Mouse (Mus musculus) kidney, adult 11 months (tissue): ENCODE data around the gene Hist1h1b.
A peak's percentile ranks its signal among the peaks of the same experiment; 100 is the strongest.
"Not testable (repeated sequence)": the region's sequence is repeated elsewhere in the genome, so short reads cannot be mapped to it uniquely, and the experiment has no call there.

ENCODE experiments used
- DNase-seq: peaks from one replicate; pipeline ENCODE4 v3.0.0; 2022

The Hist1h1b gene

GRCm38 (mm10) chr13:21779767-21780731 is at the start of gene Hist1h1b:
TSS of gene Hist1h1b (minus strand) at chr13:21780625.
- DNase-seq, result no peak

DNA sequence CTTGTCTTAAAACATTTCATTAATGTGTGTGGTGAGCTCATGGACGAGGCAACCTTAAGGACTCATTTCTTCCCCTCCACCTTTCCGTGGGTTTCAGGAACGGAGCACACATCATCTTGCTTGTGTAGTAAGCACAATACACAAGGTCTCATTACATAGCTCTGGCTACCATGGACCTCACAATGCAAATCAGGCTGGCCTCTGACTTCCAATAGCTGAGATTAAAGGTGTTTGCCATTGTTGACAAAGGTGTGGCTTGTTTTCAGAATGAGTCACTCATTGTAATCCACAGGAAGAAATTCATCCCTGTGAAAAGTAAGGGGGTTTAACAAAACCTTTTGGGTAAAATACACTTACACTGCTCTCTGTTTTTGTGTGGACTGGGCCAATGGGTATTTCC is 48.1 kb upstream of the Hist1h1b start:
- no peak for DNase-seq

GRCm38 (mm10) chr13:21820082-21820890 is 39.9 kb upstream of the Hist1h1b start:
- DNase-seq, result not testable (repeated sequence)

GRCm38 (mm10) chr13:21812092-21812491 is 31.7 kb upstream of the Hist1h1b start:
- DNase-seq, result not testable (repeated sequence)

DNA sequence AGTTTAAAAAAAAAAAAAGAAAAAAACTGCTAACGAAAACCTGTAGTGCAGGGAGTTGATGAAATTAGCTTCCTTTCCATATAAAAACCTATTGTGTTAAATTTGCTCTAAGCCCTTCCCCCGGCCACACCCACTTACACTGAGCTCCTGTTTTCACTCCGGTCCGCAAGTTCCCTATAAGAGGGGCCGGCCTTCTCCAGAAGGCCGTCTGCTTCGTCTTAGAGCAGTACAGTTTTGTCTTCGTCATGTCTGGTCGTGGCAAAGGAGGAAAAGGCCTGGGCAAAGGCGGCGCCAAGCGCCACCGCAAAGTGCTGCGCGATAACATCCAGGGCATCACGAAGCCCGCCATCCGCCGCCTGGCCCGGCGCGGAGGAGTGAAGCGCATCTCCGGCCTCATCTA is 31.1 kb upstream of the Hist1h1b start, which contains the start of gene Hist1h4m:
TSS of gene Hist1h4m (plus strand) at position 208 of the 400 bp plus-strand sequence.
- DNase-seq, result peak; percentile 6

- not testable (repeated sequence) for DNase-seq
Observed at GRCm38 (mm10) chr13:21811074-21811473, 30.6 kb upstream of the Hist1h1b start.

DNA sequence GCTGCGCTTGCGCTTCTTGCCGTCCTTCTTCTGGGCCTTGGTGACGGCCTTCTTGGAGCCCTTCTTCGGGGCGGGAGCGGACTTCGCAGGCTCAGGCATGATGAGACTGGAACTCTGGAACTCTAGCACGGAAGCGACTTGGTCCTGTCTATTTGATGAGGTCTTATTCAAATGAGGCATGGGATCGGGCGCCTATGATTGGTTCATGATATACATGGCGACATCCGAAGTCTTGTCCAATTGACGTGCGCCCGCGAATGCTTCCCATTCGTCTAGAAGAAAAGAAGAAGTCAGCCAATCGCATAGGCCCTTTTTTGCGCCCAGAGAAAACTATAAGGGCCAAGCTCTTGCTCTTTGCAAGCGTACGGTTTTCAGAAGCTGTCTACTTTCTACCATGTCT is 29.6 kb upstream of the Hist1h1b start, which contains the start of the genes Hist1h2bq and Hist1h2ao:
TSS of gene Hist1h2bq (minus strand) at position 125 of the 400 bp plus-strand sequence.
TSS of gene Hist1h2ao (plus strand) at position 393 of the 400 bp plus-strand sequence.
- DNase-seq, result not testable (repeated sequence)

DNA sequence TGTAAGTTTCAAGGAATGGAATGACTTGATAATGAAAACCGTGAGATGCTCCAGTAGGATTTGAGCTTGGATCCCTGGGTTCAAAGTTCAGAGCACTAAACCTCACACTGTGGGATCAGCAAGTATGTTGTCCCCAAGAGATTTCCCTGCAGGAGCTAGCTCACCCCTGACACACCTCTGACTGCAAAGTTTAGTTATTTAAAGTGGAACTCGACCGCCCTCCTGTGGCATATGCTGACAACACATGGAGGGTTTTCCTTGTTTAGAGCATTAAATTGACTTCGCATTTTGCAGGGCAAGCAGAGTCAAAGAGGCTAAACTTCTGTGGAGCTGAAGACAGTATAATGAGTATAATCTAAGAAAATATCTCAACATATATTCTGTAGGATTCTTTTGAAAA is 22.6 kb upstream of the Hist1h1b start:
- not testable (repeated sequence) for DNase-seq

GRCm38 (mm10) chr13:21797163-21797562 is 16.7 kb upstream of the Hist1h1b start:
- not testable (repeated sequence) for DNase-seq

- no peak for DNase-seq
Observed at GRCm38 (mm10) chr13:21795584-21795983, 15.2 kb upstream of the Hist1h1b start.

DNA sequence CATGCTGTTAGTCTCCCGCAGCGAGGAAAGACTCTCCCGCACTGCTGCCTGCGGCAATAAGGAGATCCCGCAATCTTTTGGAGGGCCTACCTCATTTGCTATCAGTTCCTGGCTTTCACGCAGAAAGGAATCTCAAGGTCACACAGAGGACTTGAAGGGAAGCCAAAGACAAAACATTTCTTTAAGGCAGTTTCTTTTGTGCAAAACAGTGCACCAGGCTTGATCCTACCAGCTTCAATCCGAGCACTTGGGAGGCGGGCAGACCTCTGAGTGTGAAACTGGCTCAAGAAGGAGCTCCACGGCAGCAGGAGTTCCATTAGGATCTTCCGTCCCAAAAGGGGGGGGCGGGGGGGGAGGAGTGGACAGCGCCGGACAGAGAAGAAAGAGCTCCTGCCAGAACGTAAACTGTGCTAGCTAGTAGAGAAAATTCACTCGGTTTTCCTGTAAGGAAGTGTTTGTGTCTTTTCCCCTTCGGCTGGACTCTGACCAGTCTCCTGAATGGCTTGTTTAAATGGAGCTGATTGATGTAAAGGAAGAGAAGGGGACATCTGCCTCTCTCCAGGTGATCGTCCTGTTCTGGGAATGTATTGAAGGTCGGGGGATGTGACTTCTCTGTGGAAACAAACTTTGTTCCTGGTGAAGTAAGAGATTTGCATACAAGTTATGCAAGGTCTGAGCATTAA is 10.3 kb upstream of the Hist1h1b start:
- DNase-seq, result no peak

GRCm38 (mm10) chr13:21789925-21790324 is 9.5 kb upstream of the Hist1h1b start:
- no peak for DNase-seq

DNA sequence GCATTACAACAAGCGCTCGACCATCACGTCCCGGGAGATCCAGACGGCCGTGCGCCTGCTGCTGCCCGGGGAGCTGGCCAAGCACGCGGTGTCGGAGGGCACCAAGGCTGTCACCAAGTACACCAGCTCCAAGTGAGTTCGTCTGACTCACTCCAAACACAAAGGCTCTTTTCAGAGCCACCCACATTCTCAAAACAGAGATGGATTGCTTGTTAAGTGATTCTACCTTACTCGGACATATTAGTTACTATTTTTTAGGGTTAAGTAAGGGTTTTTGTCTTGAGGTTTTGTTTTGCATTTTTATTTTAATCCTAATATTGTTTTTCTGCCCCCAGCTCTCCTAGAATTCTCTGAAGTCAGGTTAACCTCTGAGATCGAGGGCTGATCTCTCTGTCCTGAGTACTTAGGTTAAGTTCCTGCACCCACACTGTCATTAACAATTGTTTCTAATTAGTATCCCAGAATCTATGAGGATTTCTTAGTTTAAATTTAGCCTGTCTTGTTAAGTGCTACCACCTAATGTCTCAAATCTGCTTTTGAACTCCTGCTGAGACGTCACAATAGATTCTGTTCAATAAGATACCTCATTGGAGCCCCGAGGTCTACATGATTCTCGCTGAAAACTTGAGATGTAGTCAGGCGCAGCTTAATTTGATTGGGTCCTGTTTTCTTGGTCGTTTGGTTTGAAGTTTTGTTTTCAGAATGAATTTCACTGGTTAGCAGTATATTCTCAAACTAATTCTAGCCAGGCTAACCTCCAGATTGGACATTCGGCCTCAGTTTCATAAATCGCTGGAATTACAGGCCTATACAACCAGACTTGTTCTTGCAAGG is 7.6 kb upstream of the Hist1h1b start:
- no peak for DNase-seq

DNA sequence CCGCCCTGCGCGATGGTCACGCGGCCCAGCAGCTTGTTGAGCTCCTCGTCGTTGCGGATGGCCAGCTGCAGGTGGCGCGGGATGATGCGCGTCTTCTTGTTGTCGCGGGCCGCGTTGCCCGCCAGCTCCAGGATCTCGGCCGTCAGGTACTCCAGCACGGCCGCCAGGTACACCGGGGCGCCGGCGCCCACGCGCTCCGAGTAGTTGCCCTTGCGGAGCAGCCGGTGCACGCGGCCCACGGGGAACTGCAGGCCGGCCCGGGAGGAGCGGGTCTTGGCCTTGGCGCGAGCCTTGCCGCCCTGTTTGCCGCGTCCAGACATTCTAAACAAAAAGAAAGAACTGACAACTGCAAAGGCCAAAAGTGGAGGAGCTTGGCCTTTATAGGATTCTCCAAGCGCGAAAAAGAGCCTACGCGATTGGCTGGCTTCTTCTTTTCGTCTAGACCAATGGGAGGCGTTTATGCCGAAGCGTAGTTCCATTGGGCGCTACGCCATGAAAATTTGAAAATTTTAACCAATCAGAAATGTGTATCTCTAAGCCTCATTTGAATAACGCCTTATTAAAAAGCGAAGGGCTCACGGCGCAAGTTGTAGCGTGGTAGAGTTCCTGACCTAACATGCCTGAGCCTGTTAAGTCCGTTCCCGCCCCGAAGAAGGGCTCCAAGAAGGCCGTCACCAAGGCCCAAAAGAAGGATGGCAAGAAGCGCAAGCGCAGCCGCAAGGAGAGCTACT is 6.6 kb upstream of the Hist1h1b start, which contains the start of the genes Hist1h2an and Hist1h2bp:
TSS of gene Hist1h2an (minus strand) at position 320 of the 731 bp plus-strand sequence.
TSS of gene Hist1h2bp (plus strand) at position 563 of the 731 bp plus-strand sequence.
- peak; percentile 78 for DNase-seq

DNA sequence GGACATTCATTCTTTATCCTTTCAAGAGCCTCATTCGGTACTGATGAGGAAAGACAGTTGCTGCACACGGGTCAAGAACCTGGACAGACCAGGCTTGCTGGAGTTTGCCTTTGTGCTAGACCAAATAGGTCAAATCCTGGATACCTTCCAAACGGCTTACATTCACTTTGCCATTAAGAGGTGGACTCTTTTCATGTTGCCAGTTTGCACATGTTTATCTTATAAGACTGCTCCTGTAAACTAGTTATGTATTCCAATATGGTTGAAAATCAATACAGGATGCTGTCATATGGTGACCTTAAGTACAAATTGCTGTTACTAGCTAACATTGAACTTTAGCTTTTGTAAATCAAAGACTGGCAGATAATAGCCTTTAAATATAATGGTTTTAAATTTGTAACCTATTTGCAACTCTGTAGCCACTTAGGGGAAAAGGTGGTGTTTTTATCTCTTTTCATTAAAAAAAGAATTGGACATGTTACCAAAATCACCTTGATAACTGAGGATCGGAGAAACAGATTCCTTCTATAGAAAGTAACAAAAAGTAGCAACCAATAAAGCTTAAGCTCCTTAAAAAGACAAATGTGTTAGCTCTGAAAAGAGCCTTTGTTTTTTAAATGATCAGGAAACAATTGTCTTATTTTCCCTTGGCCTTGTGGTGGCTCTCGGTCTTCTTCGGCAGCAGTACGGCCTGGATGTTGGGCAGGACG is 5.9 kb upstream of the Hist1h1b start:
- DNase-seq, result no peak

GRCm38 (mm10) chr13:21784311-21784710 is 3.9 kb upstream of the Hist1h1b start:
- DNase-seq, result no peak

- DNase-seq, result no peak
Observed at GRCm38 (mm10) chr13:21783734-21784161, 3.3 kb upstream of the Hist1h1b start.

GRCm38 (mm10) chr13:21783255-21783617 is 2.8 kb upstream of the Hist1h1b start, which contains the start of gene Hist1h3i:
TSS of gene Hist1h3i (minus strand) at chr13:21783370.
- DNase-seq, result no peak

DNA sequence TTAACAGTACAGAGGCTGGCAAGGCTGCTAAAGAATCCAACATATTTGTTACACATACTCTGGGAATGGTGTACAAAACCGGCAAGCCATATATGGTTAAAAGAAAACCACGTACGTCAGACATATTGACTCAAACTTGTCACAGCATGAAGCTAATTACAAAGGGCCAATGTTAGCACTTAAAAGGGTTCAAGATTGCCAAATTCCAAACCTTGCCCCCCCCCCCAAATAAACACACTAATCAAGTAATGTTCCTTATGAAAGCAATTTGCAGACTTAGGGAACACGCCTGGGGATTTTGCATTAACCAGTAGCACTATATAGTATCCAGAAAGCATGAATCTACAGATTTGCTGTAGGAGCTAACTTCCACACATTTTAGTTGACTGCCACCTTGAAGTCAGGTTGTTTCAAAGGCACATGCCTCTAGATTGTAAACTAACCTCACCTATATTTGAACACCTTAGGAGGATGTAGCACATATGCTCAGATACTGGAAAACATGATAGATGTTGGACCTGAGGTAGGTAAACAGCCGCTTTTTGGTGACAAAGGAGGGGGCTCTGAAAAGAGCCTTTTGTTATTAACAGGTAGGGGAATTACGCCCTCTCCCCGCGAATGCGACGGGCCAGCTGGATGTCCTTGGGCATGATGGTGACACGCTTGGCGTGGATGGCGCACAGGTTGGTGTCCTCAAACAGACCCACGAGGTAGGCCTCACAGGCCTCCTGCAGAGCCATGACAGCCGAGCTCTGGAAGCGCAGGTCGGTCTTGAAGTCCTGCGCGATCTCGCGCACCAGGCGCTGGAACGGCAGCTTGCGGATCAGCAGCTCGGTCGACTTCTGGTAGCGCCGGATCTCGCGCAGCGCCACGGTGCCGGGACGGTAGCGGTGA is 2.2 kb upstream of the Hist1h1b start:
- DNase-seq, result not testable (repeated sequence)
